Mouse (Mus musculus): ENCODE results near the gene Cdk5r2. TPM values are rescaled to one million over a fixed set of nuclear protein-coding genes. Genes with fewer than 3 reads are reported as not detected.
A peak's percentile ranks its signal among the peaks of the same experiment; 100 is the strongest.

The Cdk5r2 gene
- total RNA-seq (2014; rRNA removed) (24.2 and 27.2 TPM in 2 replicates), polyA plus RNA-seq (2015; fragmentation: Nextera tagmentation; extraction: Ambion mirVana) (9.7 and 10.0 TPM in 2 replicates)

GRCm38 (mm10) chr1:74854306-74855056, at the start of gene Cdk5r2:
Cdk5r2 (plus strand) TSS chr1:74854934.
- Histone ChIP-seq H3K27me3 (ENCODE audit: insufficient read depth, low read length) (peaks cover 6% of the 10 kb centered on the region), H3K4me2 (ENCODE audit: low read depth) (peak within 1 kb of the TSS; percentile 68), H3K36me3 (ENCODE audit: insufficient read depth) (no peaks in the 10 kb centered on the region), H3K4me1 (ENCODE audit: insufficient read depth) (peaks cover 12% of the 10 kb centered on the region), H3K9ac (peak within 1 kb of the TSS; percentile 88), H3K9me3 (ENCODE audit: low read length) (no peaks in the 10 kb centered on the region), H3K27ac (ENCODE audit: low read depth, low read length) (peak within 1 kb of the TSS; percentile 60), H3K4me3 (ENCODE audit: low read depth, low read length) (peak within 1 kb of the TSS; percentile 79)
- no peak for TF ChIP-seq CTCF (IDR thresholded peaks at IDR 0.05; ENCODE audit: low read depth)
- 3% methylated on average over 32 of the region's 39 CpGs for WGBS
- peak; percentile 97 for DNase-seq
- peak; percentile 92 for ATAC-seq

GRCm38 (mm10) chr1:74805340-74805835, 49.3 kb upstream of the Cdk5r2 start:
- no peak overlapping the region for H3K27ac ChIP-seq (ENCODE audit: low read depth, low read length)
- no peak overlapping the region for H3K4me2 ChIP-seq (ENCODE audit: low read depth)
- 22% methylated on average over 4 of the region's 4 CpGs for WGBS
- DNase-seq (no peak), ATAC-seq (no peak)
- TF ChIP-seq CTCF (IDR thresholded peaks at IDR 0.05; ENCODE audit: low read depth) = no peak
- peaks cover 65% of the 10 kb centered on the region for H3K27me3 ChIP-seq (ENCODE audit: insufficient read depth, low read length)
- H3K9me3 ChIP-seq (ENCODE audit: low read length) = no peaks in the 10 kb centered on the region
- no peak overlapping the region for H3K9ac ChIP-seq
- no peaks in the 10 kb centered on the region for H3K36me3 ChIP-seq (ENCODE audit: insufficient read depth)
- no peak overlapping the region for H3K4me3 ChIP-seq (ENCODE audit: low read depth, low read length)
- H3K4me1 ChIP-seq (ENCODE audit: insufficient read depth) = peaks cover 16% of the 10 kb centered on the region

- TF ChIP-seq CTCF (IDR thresholded peaks at IDR 0.05; ENCODE audit: low read depth) = no peak
- no peak overlapping the region; the same call in 1 of the 2 replicates for H3K4me3 ChIP-seq (ENCODE audit: low read depth, low read length)
- ATAC-seq = no peak
- no peak for DNase-seq
- H3K4me1 ChIP-seq (ENCODE audit: insufficient read depth) = peaks cover 12% of the 10 kb centered on the region
- no peak overlapping the region for H3K9ac ChIP-seq
- no peak overlapping the region for H3K4me2 ChIP-seq (ENCODE audit: low read depth)
- H3K9me3 ChIP-seq (ENCODE audit: low read length) = no peaks in the 10 kb centered on the region
- no peaks in the 10 kb centered on the region for H3K36me3 ChIP-seq (ENCODE audit: insufficient read depth)
- H3K27ac ChIP-seq (ENCODE audit: low read depth, low read length) = no peak overlapping the region
- peaks cover 61% of the 10 kb centered on the region for H3K27me3 ChIP-seq (ENCODE audit: insufficient read depth, low read length)
- WGBS = 19% methylated on average over 5 of the region's 5 CpGs
These were observed 48.9 kb upstream of the Cdk5r2 start for GRCm38 (mm10) chr1:74805843-74806242.

DNA sequence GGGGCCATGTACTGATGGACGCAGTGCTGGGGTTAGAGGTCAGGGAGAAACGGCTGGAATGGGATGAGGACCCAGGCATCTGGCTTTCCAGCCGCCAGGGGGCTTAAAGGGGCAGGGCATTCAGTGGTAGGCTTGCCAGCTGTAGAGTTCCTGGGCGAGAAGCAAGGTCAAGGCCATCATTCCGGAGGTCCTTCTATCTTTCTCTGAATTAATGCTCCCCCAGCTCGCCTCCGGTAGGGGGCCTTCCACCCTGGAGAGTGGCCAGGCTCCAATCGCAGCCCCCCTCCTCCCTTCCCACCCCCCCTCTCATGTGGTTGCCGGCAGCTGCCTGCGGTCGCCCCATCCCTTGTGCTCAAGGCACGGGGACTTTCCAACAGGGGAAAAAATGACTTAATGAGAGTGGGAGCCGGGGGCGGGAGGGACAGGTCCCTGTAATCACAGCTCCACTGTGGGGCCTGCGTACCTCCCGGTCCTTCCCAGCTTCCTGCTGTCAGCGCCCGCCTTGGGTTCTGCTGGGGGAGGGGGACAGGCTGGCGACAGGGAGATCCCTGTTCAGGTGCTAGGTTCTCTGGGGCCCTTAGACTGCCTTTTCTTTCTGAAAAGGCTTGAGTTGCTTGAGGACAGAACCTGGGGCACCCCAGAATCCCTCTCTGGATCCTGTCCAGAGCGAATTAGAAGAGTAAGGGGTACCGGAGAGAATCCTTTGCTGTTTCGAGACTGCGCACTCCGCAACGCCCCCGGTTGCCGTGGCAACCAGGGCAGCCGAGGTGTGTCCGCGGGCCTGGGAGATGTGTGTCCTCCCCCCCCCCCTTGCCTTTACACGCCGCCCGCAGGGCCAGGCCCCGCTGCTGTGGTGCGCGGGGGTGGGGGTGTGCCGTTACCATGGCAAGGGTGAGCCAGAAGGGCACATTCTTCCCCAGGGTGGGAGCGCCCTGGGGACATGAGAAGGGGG, 48.1 kb upstream of the Cdk5r2 start:
- H3K4me1 ChIP-seq (ENCODE audit: insufficient read depth) = peaks cover 10% of the 10 kb centered on the region
- H3K36me3 ChIP-seq (ENCODE audit: insufficient read depth) = no peaks in the 10 kb centered on the region
- TF ChIP-seq CTCF (IDR thresholded peaks at IDR 0.05; ENCODE audit: low read depth) = peak; percentile 54
- H3K27ac ChIP-seq (ENCODE audit: low read depth, low read length) = 0 out of 2 replicates have a peak overlapping the region, but pooled peaks have one; percentile 29
- peak overlapping the region; percentile 45 for H3K9ac ChIP-seq
- DNase-seq (peak; percentile 82), ATAC-seq (peak; percentile 46)
- H3K4me3 ChIP-seq (ENCODE audit: low read depth, low read length) = peak overlapping the region; percentile 38
- no peaks in the 10 kb centered on the region for H3K9me3 ChIP-seq (ENCODE audit: low read length)
- H3K4me2 ChIP-seq (ENCODE audit: low read depth) = peak overlapping the region; percentile 71
- H3K27me3 ChIP-seq (ENCODE audit: insufficient read depth, low read length) = peaks cover 56% of the 10 kb centered on the region
- 2% methylated on average over 38 of the region's 38 CpGs for WGBS

GRCm38 (mm10) chr1:74807551-74808071, 47.1 kb upstream of the Cdk5r2 start:
- peak overlapping the region; percentile 38 for H3K4me3 ChIP-seq (ENCODE audit: low read depth, low read length)
- no peak overlapping the region for H3K27ac ChIP-seq (ENCODE audit: low read depth, low read length)
- peak overlapping the region; percentile 45; the same call in 1 of the 2 replicates for H3K9ac ChIP-seq
- H3K27me3 ChIP-seq (ENCODE audit: insufficient read depth, low read length) = peaks cover 46% of the 10 kb centered on the region
- ATAC-seq = peak; percentile 28
- peak overlapping the region; percentile 71 for H3K4me2 ChIP-seq (ENCODE audit: low read depth)
- no peaks in the 10 kb centered on the region for H3K9me3 ChIP-seq (ENCODE audit: low read length)
- peak; percentile 54 for DNase-seq
- TF ChIP-seq CTCF (IDR thresholded peaks at IDR 0.05; ENCODE audit: low read depth) = no peak
- H3K4me1 ChIP-seq (ENCODE audit: insufficient read depth) = peaks cover 10% of the 10 kb centered on the region
- 2% methylated on average over 23 of the region's 23 CpGs for WGBS
- no peaks in the 10 kb centered on the region for H3K36me3 ChIP-seq (ENCODE audit: insufficient read depth)

- DNase-seq (peak; percentile 93), ATAC-seq (peak; percentile 76)
- 1% methylated on average over 16 of the region's 16 CpGs for WGBS
- Histone ChIP-seq H3K27me3 (ENCODE audit: insufficient read depth, low read length) (peaks cover 42% of the 10 kb centered on the region), H3K4me1 (ENCODE audit: insufficient read depth) (peaks cover 10% of the 10 kb centered on the region), H3K9me3 (ENCODE audit: low read length) (no peaks in the 10 kb centered on the region), H3K27ac (ENCODE audit: low read depth, low read length) (no peak overlapping the region), H3K9ac (no peak overlapping the region; the same call in 1 of the 2 replicates), H3K36me3 (ENCODE audit: insufficient read depth) (no peaks in the 10 kb centered on the region), H3K4me3 (ENCODE audit: low read depth, low read length) (peak overlapping the region; percentile 38), H3K4me2 (ENCODE audit: low read depth) (peak overlapping the region; percentile 71)
- TF ChIP-seq CTCF (IDR thresholded peaks at IDR 0.05; ENCODE audit: low read depth) = peak; percentile 93
These were observed 46.7 kb upstream of the Cdk5r2 start for GRCm38 (mm10) chr1:74808078-74808477.

Data from forebrain, postnatal 0 days (tissue).